Mouse (Mus musculus): Measurements from ENCODE around the gene Exoc4. TPM values are rescaled to one million over a fixed set of nuclear protein-coding genes. Genes with fewer than 3 reads are reported as not detected.

Exoc4 gene
- polyA plus RNA-seq, 1 experiment from 2014 or later, result 52.2 TPM

DNA sequence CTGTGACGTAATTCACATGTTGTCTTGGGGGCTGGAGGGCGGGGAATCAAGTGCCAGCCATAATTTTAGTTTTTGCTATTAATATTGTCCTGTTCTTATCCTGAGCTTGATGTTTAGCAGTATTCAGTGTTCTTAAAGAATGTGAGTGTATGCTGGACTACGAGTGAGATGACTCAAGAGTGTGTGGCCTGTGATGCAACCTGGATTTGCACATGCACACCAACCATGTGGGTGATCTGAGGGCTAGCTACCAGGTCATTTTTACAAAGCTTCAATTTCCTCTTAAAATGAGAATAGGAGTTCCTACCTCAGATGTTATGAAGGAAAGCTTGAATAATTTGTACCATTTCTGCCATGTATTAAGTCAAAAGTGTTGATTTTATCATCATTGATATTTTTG lies 661.8 kb downstream of the Exoc4 start:
- Histone ChIP-seq H3K9me3 (no peaks in the 10 kb centered on the region), H3K4me2 (no peak overlapping the region), H3K27ac (no peak overlapping the region), H3K4me3 (no peak overlapping the region), H3K9ac (no peak overlapping the region), H3K36me3 (no peaks in the 10 kb centered on the region), H3K4me1 (replicated peaks) (peaks cover 15% of the 10 kb centered on the region), H3K27me3 (no peaks in the 10 kb centered on the region)
- WGBS, result 91% methylated on average over 3 of the region's 3 CpGs
- ATAC-seq (ENCODE audit: low FRiP score), result no peak

DNA sequence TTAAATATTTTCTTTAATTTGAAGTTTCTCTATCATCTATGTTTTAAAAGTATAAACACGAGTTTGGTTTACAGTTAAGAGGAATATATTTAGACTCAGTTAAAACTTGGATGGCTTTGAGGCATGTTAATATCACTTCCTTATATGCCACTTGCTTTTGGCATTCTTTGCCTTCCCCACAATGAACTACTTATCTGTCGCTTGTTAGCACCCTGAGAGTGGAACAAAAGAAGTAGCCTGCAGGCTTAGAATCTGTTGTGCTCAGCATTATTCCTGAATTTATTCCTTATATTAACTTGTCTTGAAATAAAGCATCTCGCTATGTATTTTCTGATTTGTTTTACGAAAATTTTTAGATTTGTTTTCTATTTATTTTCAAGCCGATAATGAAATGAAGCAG lies 664.2 kb downstream of the Exoc4 start:
- no peak for ATAC-seq (ENCODE audit: low FRiP score)
- Histone ChIP-seq H3K27me3 (no peaks in the 10 kb centered on the region), H3K9ac (no peak overlapping the region), H3K27ac (peak overlapping the region; percentile 40; the same call in 1 of the 2 replicates), H3K4me3 (no peak overlapping the region), H3K4me1 (replicated peaks) (peaks cover 15% of the 10 kb centered on the region), H3K4me2 (no peak overlapping the region), H3K9me3 (no peaks in the 10 kb centered on the region), H3K36me3 (no peaks in the 10 kb centered on the region)
- WGBS, result 69% methylated on average over 5 of the region's 5 CpGs

DNA sequence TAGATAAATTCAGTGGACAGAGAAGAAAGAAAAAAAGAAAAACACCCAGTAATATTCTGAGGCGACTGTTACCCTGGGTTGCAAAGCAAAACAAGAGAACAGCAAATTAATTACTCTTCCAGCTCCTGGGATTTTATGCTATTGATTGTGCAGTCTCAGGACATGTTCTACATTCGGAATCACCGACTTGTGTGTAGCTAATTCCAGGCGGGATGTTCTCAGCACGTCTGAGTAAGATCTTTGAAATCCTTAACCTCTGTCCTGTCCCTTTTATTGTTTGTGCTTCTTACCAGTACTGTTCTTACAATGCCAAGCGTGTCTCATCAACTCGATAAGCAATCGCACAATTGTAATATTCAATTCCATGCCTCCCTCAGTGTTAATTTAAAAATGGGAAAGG lies 664.6 kb downstream of the Exoc4 start:
- no peak overlapping the region for H3K4me3 ChIP-seq
- H3K27me3 ChIP-seq, result no peaks in the 10 kb centered on the region
- no peak overlapping the region for H3K4me2 ChIP-seq
- H3K9ac ChIP-seq, result no peak overlapping the region
- H3K4me1 ChIP-seq (replicated peaks), result peaks cover 15% of the 10 kb centered on the region
- H3K9me3 ChIP-seq, result no peaks in the 10 kb centered on the region
- peak overlapping the region; percentile 76; the same call in 1 of the 2 replicates for H3K27ac ChIP-seq
- 43% methylated on average over 8 of the region's 8 CpGs for WGBS
- no peaks in the 10 kb centered on the region for H3K36me3 ChIP-seq
- no peak for ATAC-seq (ENCODE audit: low FRiP score)

DNA sequence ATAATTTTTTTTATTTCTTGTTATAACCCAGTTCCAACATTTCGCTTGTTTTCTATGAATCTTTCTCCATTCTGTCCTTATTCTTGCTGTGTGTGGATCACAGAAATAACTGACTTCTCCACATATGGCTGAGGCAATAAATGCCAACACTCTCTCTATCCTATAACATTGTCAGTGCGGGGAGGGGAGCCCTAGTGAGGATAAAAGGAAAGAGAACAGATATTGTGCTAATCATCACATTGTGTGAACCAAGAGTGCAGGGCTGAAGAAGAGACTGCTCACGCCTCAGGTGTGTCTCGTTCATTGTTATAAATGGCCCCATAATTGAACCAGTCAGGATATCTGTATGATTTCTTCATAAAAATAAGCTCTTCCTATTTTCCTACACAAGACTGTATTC lies 665.1 kb downstream of the Exoc4 start:
- H3K4me2 ChIP-seq, result no peak overlapping the region
- peak overlapping the region; percentile 76 for H3K27ac ChIP-seq
- peaks cover 15% of the 10 kb centered on the region for H3K4me1 ChIP-seq (replicated peaks)
- H3K9ac ChIP-seq, result no peak overlapping the region
- no peaks in the 10 kb centered on the region for H3K9me3 ChIP-seq
- WGBS, result 82% methylated on average over 4 of the region's 4 CpGs
- ATAC-seq (ENCODE audit: low FRiP score), result no peak
- H3K4me3 ChIP-seq, result no peak overlapping the region
- H3K27me3 ChIP-seq, result no peaks in the 10 kb centered on the region
- H3K36me3 ChIP-seq, result no peaks in the 10 kb centered on the region

DNA sequence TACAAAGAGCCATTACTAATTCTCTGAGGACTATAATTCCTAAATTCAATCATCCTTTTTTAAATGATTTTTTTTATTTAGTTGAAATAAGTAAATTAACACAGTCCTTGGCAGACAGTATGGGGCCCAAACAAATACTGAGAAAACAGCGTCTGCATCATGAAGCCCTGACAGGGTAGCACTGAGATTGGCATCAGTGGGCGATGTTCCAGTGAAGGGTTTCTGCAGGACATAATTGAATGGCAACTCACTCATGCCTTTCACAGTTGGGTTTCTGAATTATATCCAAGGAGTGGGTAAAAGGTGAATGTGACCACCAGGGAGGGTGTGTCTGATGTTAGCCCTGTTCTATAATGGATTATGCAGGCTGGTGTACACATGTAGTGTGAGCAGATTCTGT lies 674.7 kb downstream of the Exoc4 start:
- 56% methylated on average over 2 of the region's 2 CpGs for WGBS
- ATAC-seq (ENCODE audit: low FRiP score), result 0 out of 2 replicates have a peak, but pooled peaks have one; percentile 32
- no peak overlapping the region for H3K4me2 ChIP-seq
- peaks cover 6% of the 10 kb centered on the region; the same call in 1 of the 2 replicates for H3K4me1 ChIP-seq (replicated peaks)
- 0 out of 2 replicates have a peak overlapping the region, but pooled peaks have one; percentile 19 for H3K27ac ChIP-seq
- H3K9me3 ChIP-seq, result no peaks in the 10 kb centered on the region
- peaks cover 2% of the 10 kb centered on the region; the same call in 1 of the 2 replicates for H3K36me3 ChIP-seq
- no peaks in the 10 kb centered on the region for H3K27me3 ChIP-seq
- H3K4me3 ChIP-seq, result no peak overlapping the region
- no peak overlapping the region for H3K9ac ChIP-seq

DNA sequence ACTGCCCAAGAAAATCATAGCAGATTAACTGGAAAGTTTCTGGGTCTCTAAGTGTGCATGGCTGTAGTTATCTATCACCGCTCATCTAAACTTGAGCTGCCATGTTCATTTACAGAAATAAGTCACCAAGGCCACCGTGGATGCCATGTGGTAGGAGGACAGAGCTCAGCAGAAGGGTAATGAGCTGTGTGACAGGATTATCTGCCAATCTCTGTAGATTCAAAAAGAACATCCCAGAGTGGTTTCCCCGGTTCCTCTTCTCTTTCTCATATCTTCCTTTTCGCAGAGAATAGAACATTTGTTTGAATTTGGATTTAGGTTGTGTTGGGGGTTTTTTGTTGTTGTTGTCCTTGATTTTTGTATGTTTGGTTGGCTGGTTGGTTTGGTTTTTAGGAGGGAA lies 676.0 kb downstream of the Exoc4 start:
- Histone ChIP-seq H3K4me1 (replicated peaks) (peaks cover 15% of the 10 kb centered on the region), H3K9me3 (no peaks in the 10 kb centered on the region), H3K9ac (no peak overlapping the region), H3K27me3 (no peaks in the 10 kb centered on the region), H3K36me3 (peaks cover 2% of the 10 kb centered on the region; the same call in 1 of the 2 replicates), H3K4me2 (no peak overlapping the region), H3K27ac (no peak overlapping the region), H3K4me3 (no peak overlapping the region)
- 92% methylated on average over 4 of the region's 4 CpGs for WGBS
- no peak for ATAC-seq (ENCODE audit: low FRiP score)

DNA sequence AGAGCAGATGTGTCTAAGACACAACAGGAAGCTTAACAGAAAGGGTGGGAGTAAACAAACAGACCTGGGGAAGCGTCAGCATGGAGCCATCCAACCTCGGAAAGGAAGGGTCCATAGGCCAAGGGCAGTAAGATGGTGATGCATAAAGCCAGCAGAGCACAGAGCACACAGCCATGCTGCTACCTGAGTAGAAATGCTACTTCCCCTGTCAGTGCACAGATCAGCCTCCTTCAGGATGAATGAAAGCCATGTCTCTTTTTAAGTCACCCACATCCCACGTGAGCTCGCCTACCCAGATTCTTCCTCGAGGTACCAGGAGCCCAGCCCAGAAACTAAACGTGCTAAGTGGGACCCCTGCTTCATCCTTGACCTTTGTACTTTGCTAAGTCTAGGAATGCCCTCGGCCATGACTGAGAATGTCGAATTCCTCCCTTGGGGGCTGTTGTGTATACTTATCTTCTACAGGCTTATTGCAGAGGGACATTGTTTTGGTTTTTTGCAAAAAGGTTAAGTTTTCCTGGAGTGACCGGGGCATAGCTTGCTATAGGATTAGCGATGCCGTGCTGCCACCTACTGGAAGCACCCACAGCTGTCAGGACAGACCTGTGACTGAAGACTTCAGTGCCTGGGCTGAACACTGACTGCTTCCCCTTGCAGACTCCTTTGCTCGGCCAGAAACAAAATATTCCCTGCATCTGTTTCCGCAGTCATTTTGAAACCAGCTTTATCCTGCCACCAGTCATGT lies 680.6 kb downstream of the Exoc4 start:
- Histone ChIP-seq H3K9me3 (no peaks in the 10 kb centered on the region), H3K4me2 (no peak overlapping the region), H3K27me3 (no peaks in the 10 kb centered on the region), H3K27ac (peak overlapping the region; percentile 70), H3K4me1 (replicated peaks) (peaks cover 11% of the 10 kb centered on the region), H3K9ac (no peak overlapping the region), H3K36me3 (no peaks in the 10 kb centered on the region), H3K4me3 (no peak overlapping the region)
- ATAC-seq (ENCODE audit: low FRiP score), result peak; percentile 74
- WGBS, result 33% methylated on average over 13 of the region's 13 CpGs

DNA sequence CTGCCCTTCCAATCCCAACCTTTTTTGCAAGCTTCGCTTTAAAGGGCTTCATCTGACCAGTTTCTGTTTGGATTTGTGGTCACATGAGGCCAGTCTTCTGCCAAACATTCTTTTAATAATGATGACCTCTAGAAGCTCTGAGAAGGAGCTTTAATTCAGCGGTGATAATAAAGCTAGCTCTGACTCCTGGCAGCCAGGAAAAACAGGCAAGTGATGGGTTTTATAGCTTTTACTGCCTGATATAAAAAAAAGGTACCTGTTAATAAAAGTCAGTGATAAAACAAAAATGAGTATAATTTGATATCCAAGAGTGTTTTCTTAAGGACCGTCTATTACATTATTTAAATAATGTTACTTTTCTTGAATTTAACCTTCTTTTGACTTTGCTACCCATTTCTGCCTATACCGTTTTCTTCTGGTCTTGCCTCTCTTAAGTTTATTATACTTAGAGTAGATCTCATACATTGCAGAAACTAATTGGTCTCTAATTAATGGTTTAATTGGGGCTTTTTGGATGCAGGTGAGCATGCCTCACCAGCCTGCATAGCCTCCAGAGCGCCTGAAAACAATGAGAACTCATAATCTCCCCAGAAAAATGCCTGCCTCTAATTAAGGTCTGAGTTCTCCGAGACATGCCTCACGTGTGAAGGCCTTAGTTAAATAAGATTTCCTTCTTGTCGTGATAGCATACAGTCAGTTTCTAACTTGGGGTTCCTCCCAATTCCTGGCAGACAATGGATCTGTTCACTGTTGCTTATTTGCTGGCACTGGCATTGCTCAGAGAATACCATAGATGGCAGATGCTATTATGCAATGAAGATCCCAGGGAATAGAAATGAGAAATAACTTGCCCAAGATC lies 681.4 kb downstream of the Exoc4 start:
- peak overlapping the region; percentile 70 for H3K27ac ChIP-seq
- H3K4me1 ChIP-seq (replicated peaks), result peaks cover 16% of the 10 kb centered on the region
- no peak overlapping the region for H3K4me2 ChIP-seq
- H3K36me3 ChIP-seq, result no peaks in the 10 kb centered on the region
- no peak for ATAC-seq (ENCODE audit: low FRiP score)
- WGBS, result 75% methylated on average over 8 of the region's 8 CpGs
- no peaks in the 10 kb centered on the region for H3K9me3 ChIP-seq
- H3K4me3 ChIP-seq, result no peak overlapping the region
- no peak overlapping the region for H3K9ac ChIP-seq
- H3K27me3 ChIP-seq, result no peaks in the 10 kb centered on the region

DNA sequence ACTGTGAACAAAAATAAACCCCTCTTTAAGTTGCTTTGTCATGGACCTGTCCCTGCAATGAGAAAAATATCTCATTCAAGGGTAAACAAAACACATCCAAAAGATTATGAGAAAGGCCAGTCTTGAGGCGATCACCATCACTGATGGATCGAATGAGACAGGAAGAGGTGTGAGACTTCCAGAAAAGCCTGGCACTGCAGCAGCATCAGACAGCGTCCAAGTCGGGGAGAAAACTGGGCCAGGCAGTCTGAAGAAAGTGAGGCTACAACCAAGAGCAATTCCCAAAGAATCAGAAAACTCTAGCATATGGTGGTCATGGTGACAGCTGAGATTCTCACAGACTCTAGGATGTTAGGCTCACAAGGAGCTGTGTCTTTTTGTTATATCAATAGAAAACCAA lies 689.0 kb downstream of the Exoc4 start:
- H3K4me2 ChIP-seq, result no peak overlapping the region
- no peak overlapping the region for H3K4me3 ChIP-seq
- no peak for ATAC-seq (ENCODE audit: low FRiP score)
- no peaks in the 10 kb centered on the region for H3K36me3 ChIP-seq
- H3K27ac ChIP-seq, result no peak overlapping the region
- H3K9me3 ChIP-seq, result no peaks in the 10 kb centered on the region
- H3K4me1 ChIP-seq (replicated peaks), result peaks cover 11% of the 10 kb centered on the region
- H3K27me3 ChIP-seq, result no peaks in the 10 kb centered on the region
- no peak overlapping the region for H3K9ac ChIP-seq
- WGBS, result 94% methylated on average over 4 of the region's 4 CpGs

DNA sequence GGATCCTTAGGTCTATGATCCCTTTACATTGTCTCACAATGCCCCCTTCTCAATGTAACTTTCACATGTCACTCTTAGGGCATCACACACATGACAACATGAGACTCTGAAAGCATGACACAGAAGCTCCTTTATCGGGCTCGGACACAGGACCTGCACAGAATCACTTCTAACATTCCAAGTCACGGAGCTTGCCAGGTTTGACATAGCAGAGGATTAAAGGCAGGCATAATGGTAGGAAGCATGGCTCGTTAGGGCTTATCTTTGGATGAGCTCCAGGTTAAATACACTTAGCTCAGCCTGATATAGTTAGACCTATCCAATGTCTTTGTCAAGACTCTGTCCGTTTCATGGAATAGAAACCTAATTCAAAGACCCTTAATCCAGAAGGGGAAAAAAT lies 690.3 kb downstream of the Exoc4 start:
- H3K4me2 ChIP-seq, result no peak overlapping the region
- no peak overlapping the region for H3K4me3 ChIP-seq
- H3K4me1 ChIP-seq (replicated peaks), result peaks cover 11% of the 10 kb centered on the region
- H3K9ac ChIP-seq, result no peak overlapping the region
- no peaks in the 10 kb centered on the region for H3K36me3 ChIP-seq
- H3K27me3 ChIP-seq, result no peaks in the 10 kb centered on the region
- ATAC-seq (ENCODE audit: low FRiP score), result no peak
- H3K27ac ChIP-seq, result no peak overlapping the region
- no peaks in the 10 kb centered on the region for H3K9me3 ChIP-seq
- 90% methylated on average over 5 of the region's 5 CpGs for WGBS

DNA sequence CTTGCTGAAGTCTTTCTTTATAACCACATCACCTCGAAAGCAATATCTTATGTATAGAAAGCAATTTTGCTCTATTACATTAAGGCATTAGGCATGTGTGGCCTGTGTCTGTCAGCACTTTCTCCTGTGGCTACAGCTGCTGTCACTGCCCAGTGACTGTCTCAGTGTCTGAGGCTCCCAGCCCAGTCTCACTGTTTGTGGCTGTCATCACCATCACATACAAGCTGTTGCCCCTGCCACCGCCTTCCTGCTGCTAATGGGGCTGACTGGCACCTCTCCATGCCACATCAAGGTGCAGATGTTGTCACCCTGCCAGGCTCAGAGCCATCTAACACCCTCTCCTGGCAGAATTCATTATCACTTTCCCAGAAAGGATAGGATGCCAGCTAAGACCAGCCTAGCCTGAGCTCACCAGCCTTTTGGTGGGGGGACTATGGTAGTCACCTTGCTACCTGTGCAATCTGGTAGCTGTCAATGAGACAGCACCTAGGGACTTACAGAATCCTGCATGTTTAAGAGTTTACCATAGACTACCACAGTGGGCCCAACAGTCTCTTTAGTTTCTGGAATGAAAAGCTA lies 698.1 kb downstream of the Exoc4 start:
- no peak for ATAC-seq (ENCODE audit: low FRiP score)
- Histone ChIP-seq H3K9me3 (no peaks in the 10 kb centered on the region), H3K4me3 (no peak overlapping the region), H3K27ac (no peak overlapping the region), H3K4me2 (no peak overlapping the region), H3K27me3 (no peaks in the 10 kb centered on the region), H3K36me3 (no peaks in the 10 kb centered on the region), H3K4me1 (replicated peaks) (0 out of 2 replicates have a peak, but pooled peaks cover 4% of the 10 kb centered on the region), H3K9ac (no peak overlapping the region)
- 80% methylated on average over 2 of the region's 2 CpGs for WGBS

DNA sequence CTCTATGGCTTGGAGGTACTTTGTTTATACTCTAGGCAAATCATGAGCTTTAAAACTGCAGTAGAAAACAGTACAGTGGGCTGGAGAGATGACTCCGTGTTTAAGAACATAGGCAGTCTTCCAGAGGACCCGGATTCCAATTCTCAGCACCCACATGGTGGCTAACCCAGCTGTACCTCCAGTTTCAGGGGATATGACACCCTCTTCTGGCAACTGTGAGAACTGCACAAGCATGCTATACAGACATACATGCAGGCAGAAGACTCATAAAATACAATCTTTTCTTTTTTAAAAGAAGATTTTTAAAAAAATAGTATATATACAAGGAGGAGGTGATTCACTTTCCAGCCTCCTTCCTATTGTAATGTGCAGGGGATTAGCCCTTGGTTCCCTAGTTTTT lies 701.2 kb downstream of the Exoc4 start:
- no peaks in the 10 kb centered on the region for H3K36me3 ChIP-seq
- no peak overlapping the region for H3K4me2 ChIP-seq
- no peak overlapping the region for H3K27ac ChIP-seq
- H3K4me1 ChIP-seq (replicated peaks), result peaks cover 7% of the 10 kb centered on the region
- no peaks in the 10 kb centered on the region for H3K27me3 ChIP-seq
- no peak overlapping the region for H3K4me3 ChIP-seq
- no peak overlapping the region for H3K9ac ChIP-seq
- no peak for ATAC-seq (ENCODE audit: low FRiP score)
- H3K9me3 ChIP-seq, result no peaks in the 10 kb centered on the region
- 93% methylated on average over 2 of the region's 2 CpGs for WGBS

Data from hindbrain, embryonic 13.5 days (tissue).